Mouse (Mus musculus) thymus, adult 2 months (tissue): ENCODE data around the gene Cacng4. TPM values are rescaled to one million over a fixed set of nuclear protein-coding genes. Genes with fewer than 3 reads are reported as not detected.

Source experiments
- DNase-seq: peaks from one replicate; pipeline ENCODE4 v3.0.0; 2021
- H3K27ac ChIP-seq: fragments of 200-500 bp; 2 replicates; pipeline ENCODE4 v1.5.1; 2012; ENCODE audit warnings: low read length, control low read depth; ENCODE audit not compliant: control insufficient read depth, insufficient read depth
- H3K27me3 ChIP-seq: fragments of 200-500 bp; 2 replicates; pipeline ENCODE4 v1.6.1; 2012; ENCODE audit warnings: mild to moderate bottlenecking, low read length, moderate library complexity, mixed read lengths; ENCODE audit not compliant: control insufficient read depth, insufficient read depth
- H3K36me3 ChIP-seq: fragments of 200-500 bp; 2 replicates; pipeline ENCODE4 v1.6.1; 2012; ENCODE audit warnings: mild to moderate bottlenecking, low read length, moderate library complexity; ENCODE audit not compliant: control insufficient read depth, insufficient read depth
- H3K4me1 ChIP-seq: fragments of 200-500 bp; replicated peaks from 2 replicates; pipeline ENCODE4 v1.6.1; 2012; ENCODE audit warnings: low read length; ENCODE audit not compliant: control insufficient read depth, insufficient read depth
- H3K4me3 ChIP-seq: fragments of 200-500 bp; 2 replicates; pipeline ENCODE4 v1.5.1; 2012; ENCODE audit warnings: mild to moderate bottlenecking, low read length, control low read depth, moderate library complexity; ENCODE audit not compliant: control insufficient read depth, insufficient read depth
- CTCF ChIP-seq: fragments of 200-500 bp; IDR thresholded peaks from 2 replicates; pipeline ENCODE4 v1.5.1; 2012; ENCODE audit warnings: mild to moderate bottlenecking, control low read depth, low read length, moderate library complexity, borderline replicate concordance; ENCODE audit not compliant: control insufficient read depth, poor library complexity, insufficient read depth; ENCODE audit errors: extremely low read depth
- POLR2A ChIP-seq: fragments of 200-500 bp; IDR thresholded peaks from 2 replicates; pipeline ENCODE4 v1.6.1; 2012; ENCODE audit warnings: mild to moderate bottlenecking, low read length, control low read depth, moderate library complexity; ENCODE audit not compliant: control insufficient read depth, poor library complexity, insufficient read depth; ENCODE audit errors: extremely low read depth
- WGBS: fragments of 180-500 bp; shearing (Covaris S2); methylation state at CpG from one replicate; pipeline ENCODE4 v1.1.7; 2018; 5-methylcytosine and 5-hydroxymethylcytosine counted together
- polyA plus RNA-seq: library from polyadenylated mRNA; depleted of rRNA; stranded (reverse); fragments of >200 nt; gene quantifications from 2 replicates; pipeline ENCODE4 v1.2.3, GENCODE M21; 2012

Gene Cacng4
- polyA plus RNA-seq, 1 experiment: 4.8 TPM

- Histone ChIP-seq H3K27me3 (no peaks in the 10 kb centered on the region), H3K36me3 (no peaks in the 10 kb centered on the region), H3K4me3 (no peak overlapping the region), H3K27ac (no peak overlapping the region), H3K4me1 (peaks cover 8% of the 10 kb centered on the region)
- WGBS: 52% methylated on average over 7 of the region's 7 CpGs
- TF ChIP-seq POLR2A (no peak), CTCF (no peak)
- DNase-seq: no peak
Measured at GRCm38 (mm10) chr11:107734133-107734532, 60.2 kb downstream of the Cacng4 start.

GRCm38 (mm10) chr11:107731498-107731897 lies 62.9 kb downstream of the Cacng4 start:
- Histone ChIP-seq H3K4me1 (no peaks in the 10 kb centered on the region), H3K4me3 (no peak overlapping the region), H3K36me3 (no peaks in the 10 kb centered on the region), H3K27ac (no peak overlapping the region), H3K27me3 (no peaks in the 10 kb centered on the region)
- no peak for TF ChIP-seq POLR2A
- TF ChIP-seq CTCF: no peak
- 72% methylated on average over 5 of the region's 5 CpGs for WGBS
- DNase-seq: no peak

GRCm38 (mm10) chr11:107730940-107731339 lies 63.4 kb downstream of the Cacng4 start:
- no peak for DNase-seq
- H3K27me3 ChIP-seq: no peaks in the 10 kb centered on the region
- no peaks in the 10 kb centered on the region for H3K36me3 ChIP-seq
- TF ChIP-seq CTCF (no peak), POLR2A (no peak)
- WGBS: 82% methylated on average over 4 of the region's 4 CpGs
- H3K27ac ChIP-seq: no peak overlapping the region
- H3K4me3 ChIP-seq: no peak overlapping the region
- no peaks in the 10 kb centered on the region for H3K4me1 ChIP-seq

- 74% methylated on average over 7 of the region's 7 CpGs for WGBS
- H3K4me3 ChIP-seq: no peak overlapping the region
Measured at GRCm38 (mm10) chr11:107729141-107729540, 65.2 kb downstream of the Cacng4 start.

GRCm38 (mm10) chr11:107728073-107728863 lies 66.1 kb downstream of the Cacng4 start:
- Histone ChIP-seq H3K4me1 (no peaks in the 10 kb centered on the region), H3K36me3 (no peaks in the 10 kb centered on the region), H3K27ac (no peak overlapping the region), H3K4me3 (no peak overlapping the region), H3K27me3 (no peaks in the 10 kb centered on the region)
- no peak for DNase-seq
- TF ChIP-seq POLR2A (no peak), CTCF (no peak)
- WGBS: 82% methylated on average over 13 of the region's 13 CpGs

More at GRCm38 (mm10) chr11:107729141-107729540, 65.2 kb downstream of the Cacng4 start:
- no peak for TF ChIP-seq CTCF
- TF ChIP-seq POLR2A: no peak
- DNase-seq: no peak
- Histone ChIP-seq H3K4me1 (no peaks in the 10 kb centered on the region), H3K36me3 (no peaks in the 10 kb centered on the region), H3K27ac (no peak overlapping the region), H3K27me3 (no peaks in the 10 kb centered on the region)

- WGBS: 51% methylated on average over 8 of the region's 8 CpGs
Measured at GRCm38 (mm10) chr11:107724603-107725002, 69.8 kb downstream of the Cacng4 start.

GRCm38 (mm10) chr11:107721057-107721456 lies 73.3 kb downstream of the Cacng4 start:
- TF ChIP-seq POLR2A (no peak), CTCF (no peak)
- H3K4me3 ChIP-seq: no peak overlapping the region
- no peaks in the 10 kb centered on the region for H3K36me3 ChIP-seq
- H3K27ac ChIP-seq: no peak overlapping the region
- 90% methylated on average over 7 of the region's 7 CpGs for WGBS
- DNase-seq: no peak
- H3K27me3 ChIP-seq: no peaks in the 10 kb centered on the region
- no peaks in the 10 kb centered on the region for H3K4me1 ChIP-seq

More at GRCm38 (mm10) chr11:107724603-107725002, 69.8 kb downstream of the Cacng4 start:
- Histone ChIP-seq H3K27ac (no peak overlapping the region), H3K36me3 (no peaks in the 10 kb centered on the region), H3K27me3 (no peaks in the 10 kb centered on the region), H3K4me1 (no peaks in the 10 kb centered on the region), H3K4me3 (no peak overlapping the region)
- no peak for DNase-seq
- TF ChIP-seq POLR2A: no peak
- no peak for TF ChIP-seq CTCF
